Mouse (Mus musculus) hindbrain, embryonic 15.5 days (tissue): ENCODE data around the gene Nfia. TPM values are rescaled to one million over a fixed set of nuclear protein-coding genes. Genes with fewer than 3 reads are reported as not detected.

Experiments
- ATAC-seq: fragments of 200-750 bp; cut with Nextera tagmentation; 2 replicates; pipeline ENCODE4 v1.8.0; 2017; ENCODE audit warnings: low read depth, moderate number of reproducible peaks, moderate TSS enrichment; ENCODE audit not compliant: low FRiP score
- H3K27ac ChIP-seq: fragments of 300-500 bp; sonication (generic); replicated peaks from 2 replicates; pipeline ENCODE4 v1.5.1; 2015; ENCODE audit warnings: mild to moderate bottlenecking, inconsistent platforms
- H3K27me3 ChIP-seq: fragments of 300-500 bp; sonication (generic); 2 replicates; pipeline ENCODE4 v1.6.1; 2015; ENCODE audit warnings: control low read depth, inconsistent platforms
- H3K36me3 ChIP-seq: fragments of 300-500 bp; sonication (generic); 2 replicates; pipeline ENCODE4 v1.6.1; 2015; ENCODE audit warnings: control low read depth, inconsistent platforms
- H3K4me1 ChIP-seq: fragments of 300-500 bp; sonication (generic); replicated peaks from 2 replicates; pipeline ENCODE4 v1.6.1; 2015; ENCODE audit warnings: control low read depth, inconsistent platforms
- H3K4me2 ChIP-seq: fragments of 300-500 bp; sonication (generic); 2 replicates; pipeline ENCODE4 v1.6.1; 2015; ENCODE audit warnings: moderate library complexity, mild to moderate bottlenecking, inconsistent platforms
- H3K4me3 ChIP-seq: fragments of 300-500 bp; sonication (generic); 2 replicates; pipeline ENCODE4 v1.5.1; 2015; ENCODE audit warnings: mild to moderate bottlenecking, inconsistent platforms
- H3K9ac ChIP-seq: fragments of 300-500 bp; sonication (generic); 2 replicates; pipeline ENCODE4 v1.6.1; 2015; ENCODE audit warnings: inconsistent platforms
- H3K9me3 ChIP-seq: fragments of 300-500 bp; sonication (generic); 2 replicates; pipeline ENCODE4 v1.6.1; 2016; ENCODE audit warnings: control low read depth, inconsistent platforms
- WGBS: fragments of 180-500 bp; shearing (Covaris S2); methylation state at CpG from one replicate; pipeline ENCODE4 v1.1.7; 2015; 5-methylcytosine and 5-hydroxymethylcytosine counted together
- polyA plus RNA-seq: library from polyadenylated mRNA; unstranded; fragments of >200 nt; fragmentation: Nextera tagmentation; extraction: Ambion mirVana; gene quantifications from 2 replicates; pipeline ENCODE4 v1.2.1, GENCODE M21; 2015

Gene Nfia
- polyA plus RNA-seq, 1 experiment from 2014 or later, result 47.1 TPM

- H3K9ac ChIP-seq, result no peak overlapping the region
- H3K4me3 ChIP-seq, result no peak overlapping the region
- no peaks in the 10 kb centered on the region for H3K27me3 ChIP-seq
- no peaks in the 10 kb centered on the region for H3K36me3 ChIP-seq
- H3K4me2 ChIP-seq, result no peak overlapping the region
- 62% methylated on average over 1 of the region's 1 CpGs for WGBS
- no peaks in the 10 kb centered on the region for H3K9me3 ChIP-seq
- ATAC-seq, result no peak
- H3K4me1 ChIP-seq, result no peaks in the 10 kb centered on the region
- H3K27ac ChIP-seq, result no peak overlapping the region
These were observed 309.4 kb downstream of the Nfia start for GRCm38 (mm10) chr4:98081962-98082361.

GRCm38 (mm10) chr4:98082512-98082911 is 310.0 kb downstream of the Nfia start:
- no peaks in the 10 kb centered on the region for H3K36me3 ChIP-seq
- H3K9me3 ChIP-seq, result no peaks in the 10 kb centered on the region
- ATAC-seq, result no peak
- no peak overlapping the region for H3K27ac ChIP-seq
- no peak overlapping the region for H3K4me2 ChIP-seq
- H3K4me1 ChIP-seq, result no peaks in the 10 kb centered on the region
- no peak overlapping the region for H3K4me3 ChIP-seq
- H3K9ac ChIP-seq, result no peak overlapping the region
- H3K27me3 ChIP-seq, result no peaks in the 10 kb centered on the region
- WGBS, result 91% methylated on average over 4 of the region's 4 CpGs

- ATAC-seq, result no peak
- no peak overlapping the region for H3K4me2 ChIP-seq
- H3K4me1 ChIP-seq, result no peaks in the 10 kb centered on the region
- no peak overlapping the region for H3K27ac ChIP-seq
- H3K4me3 ChIP-seq, result no peak overlapping the region
- H3K27me3 ChIP-seq, result no peaks in the 10 kb centered on the region
- H3K9ac ChIP-seq, result no peak overlapping the region
- no peaks in the 10 kb centered on the region for H3K9me3 ChIP-seq
- H3K36me3 ChIP-seq, result no peaks in the 10 kb centered on the region
- WGBS, result 74% methylated on average over 6 of the region's 6 CpGs
These were observed 312.5 kb downstream of the Nfia start for GRCm38 (mm10) chr4:98085060-98085459.

GRCm38 (mm10) chr4:98086976-98087375 is 314.4 kb downstream of the Nfia start:
- no peak overlapping the region for H3K4me3 ChIP-seq
- no peak for ATAC-seq

GRCm38 (mm10) chr4:98089985-98090384 is 317.5 kb downstream of the Nfia start:
- Histone ChIP-seq H3K4me2 (no peak overlapping the region), H3K27ac (no peak overlapping the region), H3K36me3 (no peaks in the 10 kb centered on the region), H3K9ac (no peak overlapping the region), H3K27me3 (no peaks in the 10 kb centered on the region), H3K4me3 (no peak overlapping the region), H3K9me3 (no peaks in the 10 kb centered on the region), H3K4me1 (peaks cover 12% of the 10 kb centered on the region; the same call in 1 of the 2 replicates)
- WGBS, result 76% methylated on average over 6 of the region's 6 CpGs
- ATAC-seq, result no peak

More at GRCm38 (mm10) chr4:98086976-98087375, 314.4 kb downstream of the Nfia start:
- H3K36me3 ChIP-seq, result no peaks in the 10 kb centered on the region
- H3K4me1 ChIP-seq, result 0 out of 2 replicates have a peak, but pooled peaks cover 5% of the 10 kb centered on the region
- H3K9me3 ChIP-seq, result no peaks in the 10 kb centered on the region
- no peak overlapping the region for H3K4me2 ChIP-seq
- WGBS, result 73% methylated on average over 4 of the region's 4 CpGs
- H3K27ac ChIP-seq, result no peak overlapping the region
- no peak overlapping the region for H3K9ac ChIP-seq
- no peaks in the 10 kb centered on the region for H3K27me3 ChIP-seq

DNA sequence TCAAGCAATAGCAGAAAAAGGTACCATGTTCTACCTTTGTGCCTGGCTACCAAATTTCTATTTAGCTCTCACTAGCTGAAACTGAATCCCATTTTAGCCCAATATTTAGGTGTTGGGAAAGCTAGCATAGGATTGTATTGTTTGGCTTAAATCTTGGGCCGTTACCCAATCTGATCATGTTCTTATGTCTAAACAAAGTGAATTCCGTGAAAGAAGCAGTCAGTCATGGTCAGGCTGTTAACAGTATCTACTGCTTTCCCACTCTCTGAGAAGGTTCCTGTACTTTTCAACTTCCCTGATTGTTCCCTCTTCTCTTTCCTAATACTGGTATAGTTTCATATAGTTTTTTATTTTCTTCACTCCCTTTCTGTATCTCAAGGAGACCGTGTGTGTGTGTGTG is 318.1 kb downstream of the Nfia start:
- WGBS, result 81% methylated on average over 3 of the region's 3 CpGs
- peaks cover 12% of the 10 kb centered on the region; the same call in 1 of the 2 replicates for H3K4me1 ChIP-seq
- no peaks in the 10 kb centered on the region for H3K36me3 ChIP-seq
- ATAC-seq, result no peak
- H3K9ac ChIP-seq, result no peak overlapping the region
- H3K4me2 ChIP-seq, result no peak overlapping the region
- H3K27me3 ChIP-seq, result no peaks in the 10 kb centered on the region
- H3K27ac ChIP-seq, result no peak overlapping the region
- H3K4me3 ChIP-seq, result no peak overlapping the region
- no peaks in the 10 kb centered on the region for H3K9me3 ChIP-seq

GRCm38 (mm10) chr4:98091368-98091827 is 318.9 kb downstream of the Nfia start:
- no peak for ATAC-seq
- Histone ChIP-seq H3K4me2 (no peak overlapping the region), H3K9ac (no peak overlapping the region), H3K9me3 (no peaks in the 10 kb centered on the region), H3K4me1 (peaks cover 12% of the 10 kb centered on the region; the same call in 1 of the 2 replicates), H3K27ac (peak overlapping the region; percentile 60), H3K36me3 (no peaks in the 10 kb centered on the region), H3K4me3 (no peak overlapping the region), H3K27me3 (no peaks in the 10 kb centered on the region)
- WGBS, result 67% methylated on average over 4 of the region's 4 CpGs

DNA sequence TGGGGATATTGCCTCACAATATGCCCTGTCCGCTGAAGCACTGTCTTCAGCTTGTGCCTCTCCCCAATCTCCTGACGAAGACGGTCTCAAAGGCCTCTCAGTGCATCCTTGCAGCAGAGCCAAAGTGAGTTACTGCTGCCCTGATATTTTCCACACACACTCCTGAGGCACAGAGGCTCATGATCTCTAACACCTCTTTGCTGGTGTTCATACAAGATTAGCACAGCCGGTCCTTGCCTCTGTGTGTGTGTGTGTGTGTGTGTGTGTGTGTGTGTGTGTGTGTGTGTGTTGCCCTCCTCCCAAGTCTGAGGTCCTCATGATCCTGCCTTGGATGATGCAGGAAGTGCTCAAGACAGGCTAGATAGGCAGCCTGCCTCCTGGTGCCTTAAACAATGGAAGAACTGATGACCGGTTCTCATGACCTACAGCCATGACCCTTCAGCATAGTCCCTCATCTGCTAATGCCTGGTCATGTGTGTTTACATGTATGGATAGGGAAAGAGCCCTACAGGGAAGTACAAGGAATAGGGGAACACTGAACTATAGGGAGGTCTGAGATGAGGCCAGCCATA is 319.5 kb downstream of the Nfia start:
- Histone ChIP-seq H3K4me2 (no peak overlapping the region), H3K4me1 (peaks cover 12% of the 10 kb centered on the region; the same call in 1 of the 2 replicates), H3K4me3 (no peak overlapping the region), H3K27me3 (no peaks in the 10 kb centered on the region), H3K9ac (no peak overlapping the region), H3K27ac (peak overlapping the region; percentile 60), H3K36me3 (no peaks in the 10 kb centered on the region), H3K9me3 (no peaks in the 10 kb centered on the region)
- ATAC-seq, result no peak; the same call in 1 of the 2 replicates
- WGBS, result 71% methylated on average over 5 of the region's 5 CpGs

- peak overlapping the region; percentile 12 for H3K4me3 ChIP-seq
- 23% methylated on average over 19 of the region's 19 CpGs for WGBS
- peak; percentile 55; the same call in 1 of the 2 replicates for ATAC-seq
- 0 out of 2 replicates have a peak overlapping the region, but pooled peaks have one; percentile 20 for H3K9ac ChIP-seq
- H3K36me3 ChIP-seq, result no peaks in the 10 kb centered on the region
- no peak overlapping the region for H3K27ac ChIP-seq
- H3K4me1 ChIP-seq, result peaks cover 16% of the 10 kb centered on the region
- H3K27me3 ChIP-seq, result no peaks in the 10 kb centered on the region
- no peaks in the 10 kb centered on the region for H3K9me3 ChIP-seq
- H3K4me2 ChIP-seq, result peak overlapping the region; percentile 49
These were observed 321.7 kb downstream of the Nfia start for GRCm38 (mm10) chr4:98094112-98094805.

DNA sequence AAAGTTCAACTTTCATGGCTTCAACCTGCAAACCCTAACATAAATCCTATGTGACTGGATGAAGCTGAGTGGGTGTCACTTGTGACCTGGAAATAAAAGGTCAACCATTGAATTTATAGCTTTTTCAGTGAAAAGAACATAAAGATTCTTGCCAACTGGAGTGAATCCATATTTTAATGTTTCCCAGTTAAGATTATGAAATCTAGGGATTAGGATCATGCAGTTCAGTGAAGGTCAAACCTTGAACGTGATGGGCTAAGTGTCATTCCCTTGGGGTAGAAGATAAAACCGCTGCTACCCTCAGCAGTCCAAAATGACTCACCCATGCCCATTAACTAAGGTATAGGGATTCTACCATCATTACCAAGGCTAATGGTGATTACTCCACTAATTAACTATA is 322.5 kb downstream of the Nfia start:
- 65% methylated on average over 2 of the region's 2 CpGs for WGBS
- H3K9ac ChIP-seq, result no peak overlapping the region
- no peak overlapping the region for H3K4me3 ChIP-seq
- no peak overlapping the region for H3K4me2 ChIP-seq
- no peak for ATAC-seq
- no peaks in the 10 kb centered on the region for H3K9me3 ChIP-seq
- H3K27me3 ChIP-seq, result no peaks in the 10 kb centered on the region
- H3K27ac ChIP-seq, result no peak overlapping the region
- H3K36me3 ChIP-seq, result no peaks in the 10 kb centered on the region
- peaks cover 21% of the 10 kb centered on the region for H3K4me1 ChIP-seq

- Histone ChIP-seq H3K4me3 (no peak overlapping the region), H3K4me1 (peaks cover 33% of the 10 kb centered on the region), H3K36me3 (no peaks in the 10 kb centered on the region), H3K9ac (no peak overlapping the region), H3K9me3 (no peaks in the 10 kb centered on the region), H3K27ac (no peak overlapping the region), H3K4me2 (no peak overlapping the region), H3K27me3 (no peaks in the 10 kb centered on the region)
- 83% methylated on average over 4 of the region's 4 CpGs for WGBS
- no peak for ATAC-seq
These were observed 324.6 kb downstream of the Nfia start for GRCm38 (mm10) chr4:98097013-98097566.

- no peak overlapping the region for H3K4me3 ChIP-seq
- no peaks in the 10 kb centered on the region for H3K36me3 ChIP-seq
- 59% methylated on average over 1 of the region's 1 CpGs for WGBS
- H3K4me1 ChIP-seq, result peaks cover 44% of the 10 kb centered on the region
- no peak overlapping the region for H3K4me2 ChIP-seq
- H3K27me3 ChIP-seq, result no peaks in the 10 kb centered on the region
- no peak overlapping the region for H3K9ac ChIP-seq
- no peak for ATAC-seq
- H3K9me3 ChIP-seq, result no peaks in the 10 kb centered on the region
- no peak overlapping the region for H3K27ac ChIP-seq
These were observed 326.1 kb downstream of the Nfia start for GRCm38 (mm10) chr4:98098663-98099062.
